Mouse (Mus musculus) testis, adult 2 months (tissue): ENCODE measurements at regions not wholly inside any gene's neighbourhood (a gene's known extent, or its start where the extent isn't known, plus 50 kb on each side); places are given as distances from the start of the nearest gene placed in this dataset.

Source experiments
- H3K27ac ChIP-seq: fragments of 200-500 bp; 2 replicates; pipeline ENCODE4 v1.5.1; 2012; ENCODE audit warnings: low read depth, low read length; ENCODE audit not compliant: control insufficient read depth, insufficient read depth
- H3K27me3 ChIP-seq: fragments of 200-500 bp; 2 replicates; pipeline ENCODE4 v1.6.1; 2012; ENCODE audit warnings: mild to moderate bottlenecking, low read length, moderate library complexity; ENCODE audit not compliant: control insufficient read depth, insufficient read depth
- H3K36me3 ChIP-seq: fragments of 200-500 bp; 2 replicates; pipeline ENCODE4 v1.6.1; 2012; ENCODE audit warnings: mild to moderate bottlenecking, low read length; ENCODE audit not compliant: control insufficient read depth, insufficient read depth
- H3K4me1 ChIP-seq: fragments of 200-500 bp; 2 replicates; pipeline ENCODE4 v1.6.1; 2012; ENCODE audit warnings: low read length; ENCODE audit not compliant: control insufficient read depth, insufficient read depth
- H3K4me3 ChIP-seq: fragments of 200-500 bp; 2 replicates; pipeline ENCODE4 v1.5.1; 2012; ENCODE audit warnings: low read depth, mild to moderate bottlenecking, low read length, moderate library complexity, mixed read lengths; ENCODE audit not compliant: control insufficient read depth
- CTCF ChIP-seq: fragments of 200-500 bp; IDR thresholded peaks from 2 replicates; pipeline ENCODE4 v1.5.1; 2012; ENCODE audit warnings: low read depth, mild to moderate bottlenecking, inconsistent platforms, low read length, moderate library complexity; ENCODE audit not compliant: control insufficient read depth, insufficient read depth, insufficient replicate concordance
- POLR2A ChIP-seq: fragments of 200-500 bp; IDR thresholded peaks from 2 replicates; pipeline ENCODE4 v1.6.1; 2012; ENCODE audit warnings: low read depth, mild to moderate bottlenecking, inconsistent platforms, low read length, moderate library complexity; ENCODE audit not compliant: control insufficient read depth

GRCm38 (mm10) chr7:51281470-51281869, 229.4 kb upstream of the Ano5 start:
- TF ChIP-seq CTCF (no peak), POLR2A (no peak)
- H3K27me3 ChIP-seq, result no peaks in the 10 kb centered on the region
- H3K27ac ChIP-seq, result no peak overlapping the region
- no peak overlapping the region for H3K4me3 ChIP-seq
- H3K4me1 ChIP-seq, result no peaks in the 10 kb centered on the region
- no peaks in the 10 kb centered on the region for H3K36me3 ChIP-seq

- Histone ChIP-seq H3K27me3 (no peaks in the 10 kb centered on the region), H3K4me1 (no peaks in the 10 kb centered on the region), H3K4me3 (no peak overlapping the region), H3K27ac (no peak overlapping the region), H3K36me3 (no peaks in the 10 kb centered on the region)
- no peak for TF ChIP-seq POLR2A
- no peak for TF ChIP-seq CTCF
These were observed 210.6 kb upstream of the Ano5 start for GRCm38 (mm10) chr7:51300238-51300637.

- Histone ChIP-seq H3K27me3 (no peaks in the 10 kb centered on the region), H3K27ac (no peak overlapping the region), H3K4me1 (no peaks in the 10 kb centered on the region), H3K4me3 (no peak overlapping the region), H3K36me3 (no peaks in the 10 kb centered on the region)
- TF ChIP-seq POLR2A (no peak), CTCF (no peak)
These were observed 203.1 kb upstream of the Ano5 start for GRCm38 (mm10) chr7:51307757-51308156.

- no peaks in the 10 kb centered on the region for H3K4me1 ChIP-seq
- no peak overlapping the region for H3K4me3 ChIP-seq
- no peaks in the 10 kb centered on the region for H3K36me3 ChIP-seq
- TF ChIP-seq CTCF, result no peak
- H3K27me3 ChIP-seq, result no peaks in the 10 kb centered on the region
- H3K27ac ChIP-seq, result no peak overlapping the region
These were observed 200.6 kb upstream of the Ano5 start for GRCm38 (mm10) chr7:51310191-51310590.

- no peaks in the 10 kb centered on the region for H3K4me1 ChIP-seq
- H3K36me3 ChIP-seq, result no peaks in the 10 kb centered on the region
- H3K27ac ChIP-seq, result no peak overlapping the region
- TF ChIP-seq POLR2A (no peak), CTCF (no peak)
- H3K27me3 ChIP-seq, result no peaks in the 10 kb centered on the region
- no peak overlapping the region for H3K4me3 ChIP-seq
These were observed 170.8 kb upstream of the Ano5 start for GRCm38 (mm10) chr7:51339841-51340540.

- no peaks in the 10 kb centered on the region for H3K27me3 ChIP-seq
- H3K4me3 ChIP-seq, result no peak overlapping the region
- H3K27ac ChIP-seq, result no peak overlapping the region
- no peaks in the 10 kb centered on the region for H3K4me1 ChIP-seq
- H3K36me3 ChIP-seq, result no peaks in the 10 kb centered on the region
- TF ChIP-seq POLR2A, result no peak
- no peak for TF ChIP-seq CTCF
These were observed 163.3 kb upstream of the Ano5 start for GRCm38 (mm10) chr7:51347521-51347920.

GRCm38 (mm10) chr7:51360134-51360533, 150.7 kb upstream of the Ano5 start:
- Histone ChIP-seq H3K4me1 (no peaks in the 10 kb centered on the region), H3K4me3 (no peak overlapping the region)

More at GRCm38 (mm10) chr7:51360134-51360533, 150.7 kb upstream of the Ano5 start:
- H3K27me3 ChIP-seq, result no peaks in the 10 kb centered on the region
- H3K27ac ChIP-seq, result no peak overlapping the region
- no peak for TF ChIP-seq POLR2A
- no peak for TF ChIP-seq CTCF
- no peaks in the 10 kb centered on the region for H3K36me3 ChIP-seq
